Mouse (Mus musculus) layer of hippocampus, adult 11-12 months (tissue): Measurements from ENCODE around the gene Msantd1.

Experiments
- DNase-seq: peaks from one replicate; pipeline ENCODE4 v3.0.0; 2022; ENCODE audit warnings: low spot score

Msantd1 gene

GRCm38 (mm10) chr5:34927648-34928047 lies 19.8 kb downstream of the Msantd1 start:
- no peak for DNase-seq

GRCm38 (mm10) chr5:34930151-34930975 lies 22.6 kb downstream of the Msantd1 start:
- DNase-seq: no peak

DNA sequence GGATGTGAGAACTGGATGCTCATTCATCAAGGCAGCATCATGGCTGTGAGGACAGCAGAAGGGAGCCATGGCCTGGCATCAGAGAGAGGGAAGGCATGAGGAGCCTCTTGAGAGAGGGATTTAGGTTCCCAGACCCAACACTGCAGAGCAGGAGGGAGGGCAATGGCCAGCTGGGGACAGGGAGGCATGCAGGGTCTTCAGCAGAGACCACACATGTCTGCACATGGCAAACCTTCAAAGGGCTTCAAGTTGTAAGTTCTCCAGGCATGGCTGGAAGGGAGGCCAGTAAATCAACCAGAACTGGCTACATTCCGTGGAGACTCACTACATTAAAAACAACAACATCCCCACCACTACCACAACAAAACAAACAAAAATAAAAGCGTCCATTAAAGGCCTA lies 23.3 kb downstream of the Msantd1 start:
- no peak for DNase-seq

DNA sequence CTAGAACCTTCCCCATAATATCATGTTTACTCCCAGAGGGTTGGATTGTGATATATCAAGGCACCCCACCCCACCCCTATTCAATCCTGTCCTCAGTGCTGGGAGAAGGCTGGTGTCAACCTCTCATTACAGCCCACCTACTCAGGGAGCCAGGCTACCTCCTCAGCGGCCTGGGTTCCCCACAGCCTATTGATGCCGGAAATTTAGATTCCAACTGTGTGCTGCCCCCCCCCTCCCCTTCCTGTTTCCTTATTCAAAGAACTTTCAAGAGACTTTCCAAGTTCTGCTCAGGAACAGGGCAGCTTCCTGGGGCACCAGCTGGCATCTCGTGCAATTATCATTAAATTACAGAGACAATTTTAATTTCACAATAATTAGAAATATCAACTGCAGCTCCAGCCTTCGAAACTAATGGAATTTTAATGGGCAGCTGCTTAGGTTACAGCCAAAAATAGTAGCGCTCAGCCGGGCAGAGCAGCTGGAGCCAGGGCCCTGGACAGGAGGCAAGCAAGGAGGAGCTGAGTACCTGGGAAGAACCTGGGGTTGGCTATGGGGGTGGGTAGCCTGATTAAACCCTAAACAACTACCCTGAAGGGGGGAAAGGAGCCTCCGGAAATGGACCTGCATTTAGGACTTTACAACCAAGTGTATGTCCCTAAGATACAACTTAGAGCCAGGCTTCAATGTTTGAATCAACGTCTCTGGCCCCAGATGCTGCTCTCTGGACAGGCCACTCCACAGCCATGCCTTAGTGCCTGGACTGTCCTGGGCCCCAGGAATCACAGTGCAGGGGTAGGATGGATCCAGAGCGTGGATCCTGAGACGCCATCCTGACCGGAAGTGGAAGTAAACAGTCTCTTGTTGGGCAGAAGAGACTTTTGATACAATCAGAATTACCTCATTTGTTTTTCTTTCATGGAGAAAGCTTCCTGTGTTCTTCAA lies 24.0 kb downstream of the Msantd1 start:
- DNase-seq: no peak

DNA sequence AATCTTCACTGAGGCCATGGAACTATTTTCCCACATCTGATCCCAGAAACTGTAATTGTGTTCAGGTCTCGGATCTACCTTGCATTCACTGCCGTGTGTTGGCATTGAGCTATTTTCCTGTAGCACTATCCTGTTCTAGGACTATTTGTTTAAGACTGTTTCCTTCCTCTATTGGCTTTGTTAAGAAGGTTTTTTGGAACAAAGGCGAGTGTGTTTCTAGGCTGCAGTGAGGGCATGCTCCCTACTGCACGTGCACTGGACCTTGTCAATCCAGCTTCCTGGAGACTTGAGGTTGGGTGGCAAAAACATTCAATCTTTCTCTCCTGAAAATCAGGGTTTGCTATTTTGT lies 24.6 kb downstream of the Msantd1 start:
- no peak for DNase-seq

DNA sequence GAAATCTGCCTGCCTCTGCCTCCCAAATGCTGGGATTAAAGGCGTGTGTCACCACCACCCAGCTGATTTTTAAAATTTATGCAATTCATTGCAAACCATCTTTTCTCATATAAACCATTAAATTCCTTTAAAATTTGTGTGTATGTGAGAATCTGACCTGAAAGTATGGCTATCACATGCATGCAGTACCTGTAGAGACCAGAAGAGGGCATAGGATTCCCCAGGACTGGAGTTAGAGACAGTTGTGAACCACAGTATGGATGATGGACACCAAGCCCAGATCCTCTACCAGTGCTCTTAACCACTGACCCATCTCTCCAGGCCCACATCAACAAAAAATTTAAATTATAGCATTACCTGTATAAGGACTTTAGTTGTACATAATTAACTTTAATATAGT lies 25.6 kb downstream of the Msantd1 start:
- DNase-seq: no peak

- DNase-seq: no peak
Observed at GRCm38 (mm10) chr5:34941710-34942470, 34.1 kb downstream of the Msantd1 start.

DNA sequence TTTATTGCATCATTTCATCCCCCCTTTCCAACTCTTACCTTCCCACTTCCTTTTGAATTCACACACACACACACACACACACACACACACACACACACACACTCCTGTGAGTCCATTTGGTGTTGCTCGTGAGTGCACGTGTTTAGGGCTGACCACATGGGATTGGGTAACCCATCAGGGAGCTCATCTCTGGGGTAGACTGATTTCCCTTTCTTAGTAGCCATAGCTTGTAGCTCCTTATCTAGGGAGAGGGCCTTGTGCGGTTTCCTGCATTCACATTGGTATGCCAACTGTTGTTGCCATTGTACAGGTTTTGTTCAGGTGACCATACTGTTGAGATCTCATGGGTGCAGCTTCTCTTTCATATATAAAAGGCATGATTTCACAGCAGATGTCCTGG lies 35.6 kb downstream of the Msantd1 start:
- no peak for DNase-seq

DNA sequence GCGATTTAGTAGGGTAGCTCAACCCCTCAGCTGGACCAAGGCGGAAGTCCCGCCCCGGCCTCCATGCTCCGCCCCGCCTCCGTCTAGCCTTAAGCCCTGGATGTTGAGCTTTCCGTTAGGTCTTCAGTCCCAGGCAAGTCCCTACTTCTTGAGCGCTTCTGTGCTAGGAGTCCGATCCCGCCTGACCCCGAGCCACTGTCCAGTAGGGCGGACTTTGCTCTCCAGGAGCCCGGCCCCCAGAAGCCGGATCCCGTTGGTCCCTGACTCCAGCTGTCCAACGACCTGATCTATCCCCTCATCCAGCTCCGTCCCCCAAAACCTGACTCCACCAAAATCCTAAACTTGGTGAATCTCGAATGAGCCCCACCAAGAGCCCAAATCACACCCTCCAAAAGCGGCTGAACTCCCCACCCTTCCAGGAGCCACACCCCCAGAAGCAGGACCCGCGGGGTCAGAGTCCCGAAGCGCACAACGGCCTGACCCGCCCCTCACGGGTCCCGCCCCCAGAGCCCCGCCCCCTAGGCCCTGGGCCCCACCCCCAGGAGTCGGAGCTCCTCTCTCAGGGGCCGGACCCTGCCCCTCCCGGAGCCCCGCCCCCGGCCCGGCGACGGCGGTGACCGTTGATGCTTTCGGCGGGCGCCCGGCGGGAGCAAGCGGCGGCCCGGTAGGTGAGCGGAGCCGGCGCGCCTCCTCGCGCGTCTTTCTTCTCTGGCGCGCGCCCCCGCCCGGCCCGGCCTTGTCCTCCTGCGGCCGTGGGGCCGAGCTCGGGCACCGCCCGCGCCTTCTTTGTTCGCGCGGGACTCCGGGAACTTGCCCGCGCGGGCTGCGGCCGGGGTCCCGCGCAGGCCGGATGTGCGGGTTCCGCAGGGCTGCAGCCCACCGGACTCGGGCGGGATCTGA lies 41.3 kb downstream of the Msantd1 start, which contains the start of gene Rgs12:
Gene Rgs12, plus strand, starts transcription at position 585 of the 900 bp plus-strand sequence.
- DNase-seq: peak; percentile 53

- no peak for DNase-seq
Observed at GRCm38 (mm10) chr5:34949769-34950211, 42.0 kb downstream of the Msantd1 start.

DNA sequence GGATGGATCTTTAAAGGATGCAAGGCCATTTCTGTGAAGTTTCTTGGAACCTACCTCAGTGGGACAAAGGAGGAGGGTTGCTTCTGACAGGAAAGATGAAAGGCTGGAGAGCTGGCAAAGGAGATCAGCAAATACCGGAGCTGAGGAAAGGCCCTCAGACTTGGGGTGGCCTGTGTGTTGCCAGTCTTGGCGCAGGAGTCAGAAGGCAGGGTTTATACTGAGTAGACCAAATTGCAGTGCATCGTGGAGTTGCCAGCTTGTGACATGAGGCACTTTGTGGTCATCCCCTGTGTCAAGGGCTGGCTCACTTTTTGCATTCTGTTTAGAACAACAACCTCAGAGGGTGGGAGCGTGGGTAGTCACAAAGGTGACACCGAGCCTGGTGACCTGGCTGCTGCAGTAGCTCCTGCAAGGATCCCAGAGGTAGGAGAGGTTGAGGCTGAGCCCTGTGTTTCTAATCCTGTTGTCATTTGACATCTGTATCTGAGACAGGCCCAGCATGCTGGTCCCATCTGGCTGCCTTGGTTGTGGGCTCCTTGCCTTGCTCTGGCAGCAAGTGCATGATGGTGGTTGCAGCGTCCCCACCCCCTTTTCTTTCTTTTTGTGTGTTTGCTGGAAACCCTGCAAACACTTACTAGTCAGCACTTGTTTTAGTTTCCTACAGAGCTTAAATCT lies 42.8 kb downstream of the Msantd1 start:
- peak; percentile 12 for DNase-seq

GRCm38 (mm10) chr5:34951161-34951834 lies 43.5 kb downstream of the Msantd1 start:
- peak; percentile 18 for DNase-seq

DNA sequence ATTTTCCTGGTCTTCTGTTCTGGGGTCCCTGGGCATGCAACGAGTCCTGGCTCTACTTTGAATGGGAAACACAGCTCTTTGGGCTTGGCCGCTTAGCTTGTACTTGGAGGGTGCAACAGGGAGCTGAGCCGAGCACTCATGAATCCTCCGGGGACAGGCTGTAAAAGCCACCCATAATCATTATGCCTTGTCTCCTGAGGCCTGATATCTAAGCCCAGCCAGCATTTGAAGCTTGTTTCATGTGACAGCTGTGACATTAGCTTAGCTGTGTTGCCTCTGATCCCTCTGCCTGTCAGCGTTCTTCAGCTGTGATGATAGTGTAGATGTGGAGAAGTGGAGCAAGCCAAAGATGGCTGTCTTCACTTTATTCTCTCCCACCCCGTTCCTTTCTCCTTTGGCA lies 46.7 kb downstream of the Msantd1 start:
- no peak for DNase-seq

DNA sequence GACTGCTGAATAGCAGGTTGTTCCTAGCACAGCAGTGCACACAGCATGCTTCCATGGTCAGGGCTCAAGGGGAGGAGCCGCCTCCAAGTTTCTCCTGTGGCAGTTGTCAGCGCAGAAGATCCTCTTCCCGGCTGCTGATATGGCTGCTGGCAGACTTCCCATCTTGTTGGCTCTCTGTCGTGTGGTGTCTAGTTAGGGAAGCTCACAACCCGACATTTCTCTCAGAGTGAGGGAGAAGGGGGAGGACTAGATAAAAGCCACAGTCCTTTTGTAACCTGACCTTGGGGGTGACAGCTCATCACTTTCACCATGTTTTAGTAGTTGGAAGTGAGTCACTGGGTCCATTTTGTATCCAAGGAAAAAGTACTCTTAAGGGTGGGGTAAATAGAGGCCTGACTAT lies 47.8 kb downstream of the Msantd1 start:
- no peak for DNase-seq

DNA sequence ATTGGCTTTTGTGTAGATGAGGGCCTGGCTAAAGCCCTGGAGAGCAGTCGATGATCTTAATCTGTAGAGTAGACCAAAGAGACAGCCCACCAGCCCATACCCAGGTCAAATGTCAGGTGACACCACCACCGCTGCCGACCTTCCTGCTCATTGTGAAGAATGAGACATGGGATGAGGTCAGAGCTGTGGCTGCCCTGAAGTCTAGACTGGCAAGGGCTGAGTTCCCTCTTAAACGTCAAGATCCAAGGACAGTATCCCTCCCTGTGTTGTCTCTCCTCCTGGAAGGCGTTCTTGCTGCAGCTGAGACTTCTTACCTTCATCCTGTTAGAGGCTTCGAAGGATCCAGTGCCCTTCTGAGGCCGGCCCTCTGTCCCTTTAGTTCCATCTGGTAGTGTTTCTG lies 48.3 kb downstream of the Msantd1 start:
- no peak for DNase-seq

GRCm38 (mm10) chr5:34957015-34957414 lies 49.2 kb downstream of the Msantd1 start:
- peak; percentile 33 for DNase-seq

- no peak for DNase-seq
Observed at GRCm38 (mm10) chr5:34960021-34960420, 52.2 kb downstream of the Msantd1 start.

- no peak for DNase-seq
Observed at GRCm38 (mm10) chr5:34965531-34965930, 57.7 kb downstream of the Msantd1 start.

- no peak for DNase-seq
Observed at GRCm38 (mm10) chr5:34968386-34968785, 60.6 kb downstream of the Msantd1 start.

DNA sequence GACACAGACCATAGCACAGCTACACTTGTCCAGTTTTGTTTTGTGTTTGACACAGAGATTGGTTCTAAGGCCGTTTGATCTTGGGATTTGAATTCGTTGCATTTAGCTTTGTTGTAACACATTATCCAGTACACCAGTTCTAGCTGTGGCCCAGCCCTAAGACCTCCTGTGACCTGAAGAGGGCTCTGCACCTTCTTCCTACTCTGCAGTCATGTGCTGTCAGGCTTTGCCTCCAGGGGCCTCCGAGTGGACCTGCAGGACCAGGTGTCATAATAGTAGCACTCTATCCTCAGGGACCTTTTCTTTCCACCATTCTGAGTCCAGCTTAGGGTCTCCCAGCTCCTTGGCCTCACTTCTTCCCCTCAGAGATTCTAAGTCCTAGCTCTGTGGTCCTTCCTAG lies 64.7 kb downstream of the Msantd1 start:
- no peak for DNase-seq
